Mouse (Mus musculus) forebrain, embryonic 14.5 days (tissue): ENCODE measurements around the gene Rps10. TPM values are rescaled to one million over a fixed set of nuclear protein-coding genes. Genes with fewer than 3 reads are reported as not detected.

ENCODE experiments used
- ATAC-seq: fragments of 200-750 bp; cut with Nextera tagmentation; 2 replicates; pipeline ENCODE4 v1.8.0; 2017; ENCODE audit warnings: mild to moderate bottlenecking, moderate library complexity
- DNase-seq: peaks from one replicate; pipeline ENCODE4 v3.0.0-alpha.2; 2015; ENCODE audit warnings: low spot score
- H3K27ac ChIP-seq: fragments of 300-500 bp; sonication (generic); 2 replicates; pipeline ENCODE4 v1.5.1; 2014; ENCODE audit warnings: low read depth, mild to moderate bottlenecking, control low read depth, low read length, moderate library complexity
- H3K27me3 ChIP-seq: fragments of 300-500 bp; sonication (generic); replicated peaks from 2 replicates; pipeline ENCODE4 v1.6.1; 2014; ENCODE audit warnings: low read length, control low read depth, mixed read lengths; ENCODE audit not compliant: control insufficient read depth, insufficient read depth
- H3K36me3 ChIP-seq: fragments of 300-500 bp; sonication (generic); 2 replicates; pipeline ENCODE4 v1.6.1; 2014; ENCODE audit warnings: low read length, control low read depth; ENCODE audit not compliant: control insufficient read depth, insufficient read depth
- H3K4me1 ChIP-seq: fragments of 300-500 bp; sonication (generic); 2 replicates; pipeline ENCODE4 v1.6.1; 2014; ENCODE audit warnings: antibody characterized with exemption, low read length, control low read depth; ENCODE audit not compliant: control insufficient read depth, insufficient read depth
- H3K4me2 ChIP-seq: fragments of 300-500 bp; sonication (generic); 2 replicates; pipeline ENCODE4 v1.6.1; 2014; ENCODE audit warnings: mild to moderate bottlenecking, control low read depth, low read length
- H3K4me3 ChIP-seq: fragments of 300-500 bp; sonication (generic); 2 replicates; pipeline ENCODE4 v1.5.1; 2014; ENCODE audit warnings: low read depth, low read length, control low read depth
- H3K9ac ChIP-seq: fragments of 300-500 bp; sonication (generic); 2 replicates; pipeline ENCODE4 v1.6.1; 2014; ENCODE audit warnings: mild to moderate bottlenecking, low read length, control low read depth, moderate library complexity
- H3K9me3 ChIP-seq: fragments of 300-500 bp; sonication (generic); replicated peaks from 2 replicates; pipeline ENCODE4 v1.6.1; 2016; ENCODE audit warnings: low read length, control low read depth, mixed read lengths; ENCODE audit not compliant: control insufficient read depth
- WGBS: fragments of 180-500 bp; shearing (Covaris S2); extraction: QIAGEN DNeasy Blood & Tissue Kit; methylation state at CpG from one replicate; pipeline ENCODE4 v1.1.7; 2014; 5-methylcytosine and 5-hydroxymethylcytosine counted together
- polyA plus RNA-seq: library from polyadenylated mRNA; unstranded; fragments of >200 nt; fragmentation: Nextera tagmentation; extraction: Ambion mirVana; gene quantifications from 2 replicates; pipeline ENCODE4 v1.2.1, GENCODE M21; 2014

The Rps10 gene
- polyA plus RNA-seq, 1 experiment from 2014 or later, result 789 TPM

- H3K36me3 ChIP-seq, result peaks cover 11% of the 10 kb centered on the region; the same call in 1 of the 2 replicates
- H3K9ac ChIP-seq, result no peak overlapping the region
- H3K4me3 ChIP-seq, result no peak overlapping the region
- H3K9me3 ChIP-seq, result no peaks in the 10 kb centered on the region
- no peaks in the 10 kb centered on the region for H3K27me3 ChIP-seq
- ATAC-seq (no peak), DNase-seq (no peak)
- H3K27ac ChIP-seq, result no peak overlapping the region
- no peak overlapping the region for H3K4me2 ChIP-seq
- WGBS, result 84% methylated on average over 10 of the region's 10 CpGs
- peaks cover 4% of the 10 kb centered on the region for H3K4me1 ChIP-seq
These were observed 25.6 kb downstream of the Rps10 start for GRCm38 (mm10) chr17:27610679-27611518.

GRCm38 (mm10) chr17:27609576-27609975, 26.9 kb downstream of the Rps10 start:
- no peak overlapping the region for H3K4me3 ChIP-seq
- no peak overlapping the region for H3K9ac ChIP-seq
- H3K4me2 ChIP-seq, result no peak overlapping the region
- peaks cover 4% of the 10 kb centered on the region for H3K4me1 ChIP-seq
- no peaks in the 10 kb centered on the region for H3K27me3 ChIP-seq
- 91% methylated on average over 7 of the region's 7 CpGs for WGBS
- DNase-seq, result no peak
- no peaks in the 10 kb centered on the region for H3K9me3 ChIP-seq
- ATAC-seq, result no peak
- peaks cover 8% of the 10 kb centered on the region; the same call in 1 of the 2 replicates for H3K36me3 ChIP-seq
- H3K27ac ChIP-seq, result no peak overlapping the region

- peaks cover 17% of the 10 kb centered on the region for H3K4me1 ChIP-seq
- H3K27me3 ChIP-seq, result no peaks in the 10 kb centered on the region
- H3K36me3 ChIP-seq, result peaks cover 11% of the 10 kb centered on the region
- H3K9me3 ChIP-seq, result no peaks in the 10 kb centered on the region
- no peak overlapping the region for H3K9ac ChIP-seq
- ATAC-seq, result no peak
- peak; percentile 20 for DNase-seq
- H3K4me2 ChIP-seq, result no peak overlapping the region
- no peak overlapping the region for H3K27ac ChIP-seq
- no peak overlapping the region for H3K4me3 ChIP-seq
- 79% methylated on average over 21 of the region's 21 CpGs for WGBS
These were observed 32.8 kb downstream of the Rps10 start for GRCm38 (mm10) chr17:27603522-27604234.

DNA sequence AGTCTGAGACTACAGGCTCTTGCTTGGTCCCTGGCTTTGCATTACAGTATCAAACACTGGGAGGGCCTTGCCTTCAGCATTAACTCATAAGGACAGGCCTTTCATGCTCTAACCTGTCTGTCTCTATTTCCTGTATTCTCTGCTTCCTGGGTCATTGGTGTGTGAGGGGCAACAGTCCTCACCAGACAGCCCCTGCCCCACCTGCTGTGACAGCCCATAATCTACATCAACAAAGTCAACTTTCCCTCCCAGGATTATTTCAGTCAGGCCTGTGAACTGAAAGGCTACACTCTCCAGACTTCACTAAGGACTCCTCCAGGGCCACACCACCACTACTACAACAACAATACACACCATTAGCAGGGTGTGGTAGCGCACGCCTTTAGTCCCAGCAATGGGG, 33.4 kb downstream of the Rps10 start:
- Histone ChIP-seq H3K9me3 (no peaks in the 10 kb centered on the region), H3K9ac (no peak overlapping the region), H3K36me3 (peaks cover 7% of the 10 kb centered on the region), H3K4me1 (peaks cover 17% of the 10 kb centered on the region), H3K4me3 (no peak overlapping the region), H3K27ac (no peak overlapping the region), H3K4me2 (no peak overlapping the region), H3K27me3 (no peaks in the 10 kb centered on the region)
- WGBS, result 87% methylated on average over 2 of the region's 2 CpGs
- ATAC-seq (no peak), DNase-seq (no peak)

GRCm38 (mm10) chr17:27600869-27601268, 35.6 kb downstream of the Rps10 start:
- Histone ChIP-seq H3K36me3 (peaks cover 18% of the 10 kb centered on the region), H3K4me2 (no peak overlapping the region), H3K4me3 (no peak overlapping the region), H3K27ac (no peak overlapping the region), H3K9me3 (no peaks in the 10 kb centered on the region), H3K27me3 (no peaks in the 10 kb centered on the region), H3K9ac (no peak overlapping the region), H3K4me1 (peaks cover 17% of the 10 kb centered on the region)
- DNase-seq, result no peak
- ATAC-seq, result no peak
- 82% methylated on average over 5 of the region's 5 CpGs for WGBS

DNA sequence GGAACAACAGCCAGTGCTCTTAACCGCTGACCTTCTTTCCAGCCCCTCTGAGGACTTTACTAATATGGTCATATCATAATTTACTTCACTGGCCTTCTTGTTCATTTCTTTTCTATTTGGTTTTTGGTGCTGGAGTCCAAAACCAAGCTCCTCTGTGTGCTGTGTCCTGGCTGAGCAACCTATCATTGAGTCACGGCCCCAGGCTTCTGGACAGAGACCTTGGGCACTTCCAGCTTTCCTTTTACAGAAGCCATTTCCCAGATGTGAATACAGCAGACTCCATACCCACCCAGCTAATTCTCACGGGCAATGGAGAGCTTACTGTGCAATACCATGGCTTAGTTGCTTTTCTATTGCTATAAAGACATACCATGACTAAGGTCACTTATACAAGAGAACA, 36.2 kb downstream of the Rps10 start:
- no peak overlapping the region for H3K4me2 ChIP-seq
- WGBS, result 90% methylated on average over 3 of the region's 3 CpGs
- H3K27ac ChIP-seq, result no peak overlapping the region
- H3K36me3 ChIP-seq, result peaks cover 23% of the 10 kb centered on the region
- H3K4me3 ChIP-seq, result no peak overlapping the region
- no peak overlapping the region for H3K9ac ChIP-seq
- no peaks in the 10 kb centered on the region for H3K27me3 ChIP-seq
- no peaks in the 10 kb centered on the region for H3K9me3 ChIP-seq
- ATAC-seq, result no peak
- no peak for DNase-seq
- H3K4me1 ChIP-seq, result peaks cover 17% of the 10 kb centered on the region

DNA sequence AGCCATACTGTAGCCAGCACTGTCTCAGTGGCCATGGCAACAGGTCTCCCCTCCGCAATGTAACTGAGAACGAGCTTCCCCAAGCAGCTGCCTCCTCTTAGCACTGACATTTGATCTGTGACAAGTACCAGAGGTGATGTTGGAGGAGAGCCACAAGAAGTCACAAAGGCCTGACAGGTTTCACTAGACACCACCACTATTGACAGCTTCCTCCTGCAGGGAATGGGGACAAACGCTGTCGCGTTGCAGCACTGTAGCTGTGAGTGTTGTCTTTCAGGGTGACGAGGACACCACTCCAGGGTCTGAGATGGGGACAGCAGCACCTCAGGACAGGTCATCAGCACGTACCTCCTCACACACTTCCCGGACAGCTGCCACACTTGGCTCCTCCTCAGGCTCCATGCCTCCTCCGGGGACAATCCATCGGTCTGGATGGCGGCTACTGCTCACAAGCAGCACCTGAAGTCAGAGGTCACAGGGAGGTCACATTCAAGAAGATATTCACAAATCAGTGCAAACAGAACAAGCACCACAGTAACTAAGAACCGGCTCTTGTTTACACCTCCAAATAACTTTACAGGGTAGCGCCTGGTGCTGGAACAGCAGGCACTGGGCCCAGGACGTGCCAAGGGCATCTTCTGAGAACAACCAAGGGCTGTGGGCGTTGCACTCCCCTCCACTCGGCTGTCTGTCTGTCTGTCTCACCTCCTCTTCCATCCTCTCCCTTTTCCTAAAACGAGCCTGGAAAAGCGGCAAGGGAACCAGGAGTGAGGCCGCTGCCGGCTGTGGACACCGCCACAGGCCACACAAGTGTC, 39.9 kb downstream of the Rps10 start:
- no peak overlapping the region for H3K4me2 ChIP-seq
- H3K4me1 ChIP-seq, result peaks cover 3% of the 10 kb centered on the region; the same call in 1 of the 2 replicates
- no peak overlapping the region for H3K27ac ChIP-seq
- H3K9ac ChIP-seq, result no peak overlapping the region
- H3K27me3 ChIP-seq, result no peaks in the 10 kb centered on the region
- no peaks in the 10 kb centered on the region for H3K9me3 ChIP-seq
- peaks cover 52% of the 10 kb centered on the region for H3K36me3 ChIP-seq
- WGBS, result 89% methylated on average over 21 of the region's 21 CpGs
- DNase-seq (no peak), ATAC-seq (no peak)
- no peak overlapping the region for H3K4me3 ChIP-seq

GRCm38 (mm10) chr17:27595659-27596375, 40.7 kb downstream of the Rps10 start:
- Histone ChIP-seq H3K36me3 (peaks cover 60% of the 10 kb centered on the region), H3K27me3 (no peaks in the 10 kb centered on the region), H3K9ac (no peak overlapping the region), H3K9me3 (no peaks in the 10 kb centered on the region), H3K4me2 (no peak overlapping the region), H3K27ac (no peak overlapping the region), H3K4me3 (no peak overlapping the region), H3K4me1 (no peaks in the 10 kb centered on the region)
- DNase-seq (no peak), ATAC-seq (no peak)
- 92% methylated on average over 15 of the region's 15 CpGs for WGBS
